Mouse (Mus musculus) ZHBTc4 (cell line): ENCODE results near the gene Taar3.

Experiments used
- DNase-seq: peaks from one replicate; pipeline ENCODE4 v3.0.0-alpha.2; 2011; ENCODE audit warnings: low read depth, low spot score

The Taar3 gene

DNA sequence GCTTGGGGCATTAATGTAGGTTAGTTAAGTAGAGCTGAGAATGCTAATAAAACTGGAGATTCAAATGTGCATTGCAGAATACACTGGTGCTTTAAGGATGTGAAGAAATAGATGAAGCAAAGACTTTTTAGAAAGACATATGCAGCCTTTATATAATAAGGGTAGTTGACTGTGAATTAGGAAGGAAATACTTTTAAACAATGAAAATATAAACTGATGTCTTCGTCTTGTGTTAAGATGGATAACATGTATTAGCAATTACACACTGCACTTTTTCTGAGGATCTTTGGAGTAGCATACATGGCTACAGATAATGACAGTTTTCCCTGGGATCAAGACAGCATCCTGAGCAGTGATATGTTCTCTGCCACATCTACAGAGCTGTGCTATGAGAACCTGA is 50.3 kb downstream of the Taar3 start, which contains the start of gene Taar7b:
Gene Taar7b, plus strand, starts transcription at position 301 of the 400 bp plus-strand sequence.
- DNase-seq = no peak
